Mouse (Mus musculus): ENCODE measurements around the gene Nln.

Nln gene

GRCm38 (mm10) chr13:104039861-104040260 is 69.6 kb downstream of the Nln start:
- DNase-seq: no peak

DNA sequence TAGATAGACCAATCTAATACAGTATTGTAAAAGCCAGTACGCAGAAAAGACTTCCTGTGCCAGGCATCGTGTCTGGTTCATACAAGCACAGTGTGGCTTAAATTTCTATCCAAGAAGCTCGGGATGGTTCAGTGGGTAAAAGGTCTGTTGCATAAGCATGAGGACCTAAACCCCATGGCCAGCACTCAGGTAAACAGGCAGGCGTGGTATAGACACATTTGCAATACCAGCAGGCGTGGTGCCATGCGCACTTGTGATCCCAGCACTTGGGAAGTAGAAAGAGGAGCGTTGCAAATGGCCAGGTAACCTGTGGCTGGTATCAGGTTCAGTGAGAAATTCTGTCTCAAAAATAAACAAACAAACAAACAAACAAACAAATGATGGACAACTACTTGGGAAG is 70.5 kb downstream of the Nln start:
- no peak for DNase-seq

- peak; percentile 52 to 54 for DNase-seq
Measured at GRCm38 (mm10) chr13:104038358-104038757, 71.1 kb downstream of the Nln start.

GRCm38 (mm10) chr13:104037531-104038290 is 71.7 kb downstream of the Nln start:
- DNase-seq: no peak

- peak; percentile 90 to 96 for DNase-seq
Measured at GRCm38 (mm10) chr13:104036494-104037290, 72.7 kb downstream of the Nln start.

DNA sequence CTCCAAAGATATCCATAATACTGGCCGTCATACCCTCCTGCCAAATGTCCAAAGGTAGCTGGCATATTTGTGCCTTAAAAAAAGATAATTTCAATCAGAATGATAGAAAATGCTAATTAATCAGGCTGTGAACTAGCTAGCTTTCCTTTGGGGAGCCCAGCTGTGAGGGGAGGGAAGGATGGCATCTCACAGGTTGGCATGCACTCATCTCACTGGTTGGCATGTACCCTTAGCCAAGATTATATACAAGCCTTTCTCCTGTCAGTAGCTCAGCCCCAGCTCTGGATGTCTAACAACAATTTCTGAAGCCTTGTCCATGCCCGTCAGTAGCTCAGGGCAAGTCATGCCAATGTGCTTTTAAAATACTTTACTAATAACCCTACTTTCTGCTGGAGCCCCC is 73.8 kb downstream of the Nln start:
- no peak for DNase-seq

DNA sequence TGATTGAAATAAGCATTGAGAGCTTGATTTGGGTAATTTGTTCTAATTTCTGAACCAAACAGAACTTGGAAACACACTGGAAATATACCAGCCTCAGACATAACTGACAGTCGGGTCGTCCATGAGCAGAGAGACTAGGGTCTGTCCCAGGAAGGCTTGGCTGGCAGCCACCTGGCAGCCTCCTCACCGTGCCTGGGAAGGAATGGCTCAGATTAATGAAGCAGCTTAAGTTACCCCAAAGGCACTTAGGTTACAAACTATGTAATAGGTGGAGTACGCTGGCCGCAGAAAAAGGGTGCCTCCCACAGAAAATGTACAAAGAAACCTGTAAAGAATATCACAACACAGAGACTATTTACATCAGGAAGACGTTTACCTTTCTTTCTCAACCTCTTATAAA is 74.6 kb downstream of the Nln start:
- peak; percentile 68 to 69 for DNase-seq

DNA sequence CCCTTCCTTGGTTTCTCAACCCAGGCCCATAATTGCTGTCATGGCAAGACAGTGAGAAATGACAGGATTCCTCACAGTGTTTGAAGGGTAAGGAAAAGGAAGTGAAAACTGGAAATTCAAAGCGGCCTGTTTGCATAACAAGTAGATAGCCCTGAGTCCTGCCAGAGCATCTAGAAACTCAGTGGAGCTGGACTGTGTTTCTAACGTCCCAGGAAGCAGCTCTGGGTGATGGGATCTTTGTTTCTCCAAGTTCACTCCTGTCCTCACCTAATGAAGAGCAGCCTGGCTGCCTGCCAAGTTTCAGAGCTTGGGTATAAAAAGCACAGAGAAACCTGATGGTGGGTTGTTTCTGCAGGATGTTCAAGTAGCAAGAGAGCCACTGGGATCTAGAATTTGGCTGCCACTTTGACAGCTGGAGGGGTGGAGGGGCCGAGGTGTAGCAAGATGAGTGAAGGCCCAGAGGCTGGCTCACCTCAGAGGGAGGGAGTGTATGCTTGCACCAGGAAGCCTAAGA is 76.7 kb downstream of the Nln start:
- peak; percentile 41 to 51 for DNase-seq

DNA sequence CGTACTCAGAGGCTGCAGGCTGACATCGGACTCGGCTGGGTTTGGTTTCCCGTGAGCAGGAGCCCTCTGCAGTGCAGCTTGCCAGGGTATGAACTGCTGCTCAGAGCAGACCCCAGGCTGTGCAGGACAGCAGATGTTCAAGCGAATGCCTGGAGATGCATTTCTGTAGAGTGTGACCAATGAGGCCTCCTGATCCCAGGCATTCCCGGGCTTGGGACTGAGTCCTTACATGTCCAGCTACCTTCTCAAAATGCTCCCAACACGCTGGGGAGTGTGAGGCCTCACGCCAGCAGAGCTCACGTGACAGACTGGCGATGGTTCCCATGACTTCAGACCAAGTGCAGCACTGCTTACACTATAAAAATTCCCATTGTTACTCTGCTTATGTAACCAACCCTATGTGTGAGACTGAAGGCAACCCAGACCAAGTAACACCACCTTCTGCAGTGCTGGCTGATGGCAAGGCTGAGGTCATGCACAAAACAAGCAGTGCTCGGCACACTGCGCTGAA is 77.5 kb downstream of the Nln start:
- peak; percentile 39 to 43 for DNase-seq

DNA sequence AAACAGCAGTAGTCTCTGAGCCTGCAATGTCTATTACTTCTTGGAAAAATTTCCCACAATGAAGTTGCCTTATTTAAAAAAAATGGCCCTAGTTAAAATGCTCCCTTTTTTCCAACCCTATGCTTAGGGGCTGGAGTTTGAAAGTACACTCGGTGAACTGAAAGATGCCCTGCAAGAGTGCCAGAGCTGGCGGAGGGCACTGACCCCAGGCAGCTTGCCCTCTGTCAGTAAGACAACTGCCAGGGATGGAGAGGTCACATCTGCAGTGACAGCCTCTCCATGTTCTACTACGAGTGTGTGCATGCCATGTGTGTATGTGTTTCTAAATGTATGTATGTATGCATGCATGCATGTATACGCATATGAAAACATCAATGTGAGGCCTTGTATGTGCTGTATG is 78.5 kb downstream of the Nln start:
- no peak for DNase-seq

GRCm38 (mm10) chr13:104029511-104029910 is 79.9 kb downstream of the Nln start:
- no peak for DNase-seq

GRCm38 (mm10) chr13:104029089-104029488 is 80.3 kb downstream of the Nln start:
- no peak for DNase-seq

- no peak for DNase-seq
Measured at GRCm38 (mm10) chr13:104026525-104026924, 82.9 kb downstream of the Nln start.

GRCm38 (mm10) chr13:104025710-104025995 is 83.8 kb downstream of the Nln start:
- DNase-seq: no peak

GRCm38 (mm10) chr13:104024856-104025709 is 84.3 kb downstream of the Nln start:
- DNase-seq: peak in 1 of 2 experiments; percentile 27

DNA sequence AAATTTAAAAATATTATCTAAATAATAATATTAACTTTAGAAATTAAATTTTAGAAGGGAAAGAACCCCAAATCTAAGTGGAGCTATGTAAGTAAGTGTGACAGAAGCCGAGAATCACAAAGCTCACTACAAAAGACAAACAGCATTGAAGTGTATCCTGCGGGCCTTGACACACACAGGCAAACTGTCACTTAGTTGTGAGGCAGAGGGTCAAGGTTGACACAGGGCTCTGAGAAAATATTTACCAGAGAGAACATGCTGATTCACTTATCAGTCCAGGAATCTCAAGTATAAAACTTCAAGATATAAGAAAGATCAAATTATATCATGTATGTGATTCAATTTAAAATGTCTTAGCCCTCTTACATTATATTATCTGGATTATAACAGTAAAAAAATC is 85.1 kb downstream of the Nln start:
- DNase-seq: no peak

- no peak for DNase-seq
Measured at GRCm38 (mm10) chr13:104023356-104023911, 86.0 kb downstream of the Nln start.

- no peak for DNase-seq
Measured at GRCm38 (mm10) chr13:104018466-104019076, 90.8 kb downstream of the Nln start.

- DNase-seq: no peak
Measured at GRCm38 (mm10) chr13:104015246-104016105, 93.9 kb downstream of the Nln start.

GRCm38 (mm10) chr13:104014038-104014437 is 95.4 kb downstream of the Nln start:
- DNase-seq: no peak

- no peak for DNase-seq
Measured at GRCm38 (mm10) chr13:104013380-104013779, 96.0 kb downstream of the Nln start.
